Mouse (Mus musculus): ENCODE measurements around the gene Tmem132d. TPM values are rescaled to one million over a fixed set of nuclear protein-coding genes. Genes with fewer than 3 reads are reported as not detected.

Tmem132d gene
- polyA plus RNA-seq, 1 experiment from 2014 or later: 0.19 TPM

DNA sequence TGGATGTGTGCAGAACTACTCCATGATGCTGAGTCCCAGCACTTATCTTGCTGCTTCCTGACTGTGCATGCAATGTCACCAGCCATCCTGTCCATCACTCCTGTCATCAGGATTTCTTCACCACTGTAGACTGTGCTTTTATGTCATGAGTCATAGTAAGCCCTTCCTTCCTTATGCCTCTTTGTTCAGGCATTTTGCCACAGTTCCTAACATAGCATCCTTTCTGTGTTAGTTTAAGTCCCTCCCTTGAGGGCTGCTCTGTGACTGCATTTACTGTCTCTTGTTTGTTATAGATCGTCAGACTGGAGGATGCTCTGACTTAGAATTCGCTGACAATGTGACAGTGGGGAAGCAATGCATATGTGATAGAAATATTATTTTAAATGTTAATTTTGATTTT, 573.2 kb downstream of the Tmem132d start:
- Histone ChIP-seq H3K27ac (ENCODE audit: low read length) (no peak overlapping the region), H3K9me3 (ENCODE audit: control insufficient read depth, low read depth, low read length) (no peaks in the 10 kb centered on the region), H3K4me2 (replicated peaks; ENCODE audit: low read depth, low read length) (no peak overlapping the region), H3K9ac (replicated peaks; ENCODE audit: low read depth, low read length) (no peak overlapping the region), H3K4me3 (ENCODE audit: low read depth, low read length) (no peak overlapping the region), H3K27me3 (ENCODE audit: control insufficient read depth, insufficient read depth, low read length) (no peaks in the 10 kb centered on the region), H3K36me3 (ENCODE audit: control insufficient read depth, insufficient read depth, low read length) (no peaks in the 10 kb centered on the region), H3K4me1 (ENCODE audit: control insufficient read depth, insufficient read depth, low read length) (no peaks in the 10 kb centered on the region)
- no peak for ATAC-seq (ENCODE audit: insufficient number of reproducible peaks, insufficient read depth, low FRiP score, low read depth)
- WGBS: 79% methylated on average over 2 of the region's 2 CpGs

DNA sequence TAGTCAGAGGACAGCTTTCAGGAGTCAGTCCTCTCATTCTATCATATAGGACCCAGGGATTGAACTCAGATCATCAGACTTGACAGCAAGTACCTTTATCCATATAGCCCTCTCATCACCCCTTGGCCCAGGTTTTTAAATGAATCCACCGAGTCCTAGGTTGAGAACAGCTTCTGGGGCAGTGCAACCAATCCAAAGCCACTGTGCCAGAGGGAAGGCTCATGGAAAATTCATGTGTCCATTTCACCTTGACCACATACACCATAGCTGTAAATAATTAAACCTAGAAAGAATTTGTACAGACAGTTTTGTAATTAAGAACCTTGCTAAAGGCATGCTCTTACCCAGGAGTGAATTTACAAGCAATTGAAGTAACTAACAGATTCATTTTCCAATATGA, 580.6 kb downstream of the Tmem132d start:
- ATAC-seq (ENCODE audit: insufficient number of reproducible peaks, insufficient read depth, low FRiP score, low read depth): no peak
- H3K27ac ChIP-seq (ENCODE audit: low read length): no peak overlapping the region
- H3K27me3 ChIP-seq (ENCODE audit: control insufficient read depth, insufficient read depth, low read length): no peaks in the 10 kb centered on the region
- no peaks in the 10 kb centered on the region for H3K36me3 ChIP-seq (ENCODE audit: control insufficient read depth, insufficient read depth, low read length)
- no peak overlapping the region for H3K4me3 ChIP-seq (ENCODE audit: low read depth, low read length)
- H3K9me3 ChIP-seq (ENCODE audit: control insufficient read depth, low read depth, low read length): no peaks in the 10 kb centered on the region
- no peak overlapping the region for H3K4me2 ChIP-seq (replicated peaks; ENCODE audit: low read depth, low read length)
- H3K4me1 ChIP-seq (ENCODE audit: control insufficient read depth, insufficient read depth, low read length): no peaks in the 10 kb centered on the region
- no peak overlapping the region for H3K9ac ChIP-seq (replicated peaks; ENCODE audit: low read depth, low read length)
- 81% methylated on average over 1 of the region's 1 CpGs for WGBS

DNA sequence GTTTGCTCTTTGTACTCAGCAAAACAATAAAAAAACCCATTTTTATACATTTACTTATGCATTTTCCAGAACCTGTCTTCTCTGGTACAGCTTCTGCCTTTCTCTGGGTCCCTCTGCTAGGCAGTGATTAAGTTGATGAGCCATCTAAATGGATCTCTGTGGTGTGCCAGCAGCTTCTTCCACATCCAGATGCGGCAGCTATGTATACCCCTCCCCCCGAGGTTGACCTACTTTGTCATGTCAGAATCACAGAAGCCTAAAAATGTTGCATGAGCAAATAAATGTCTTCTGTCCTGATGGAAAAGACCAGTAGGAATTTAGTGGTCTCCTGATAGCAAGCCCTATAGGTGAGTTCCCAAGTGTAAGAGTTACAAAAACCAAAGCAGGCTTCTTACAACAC, 601.1 kb downstream of the Tmem132d start:
- Histone ChIP-seq H3K4me3 (ENCODE audit: low read depth, low read length) (no peak overlapping the region), H3K4me2 (replicated peaks; ENCODE audit: low read depth, low read length) (no peak overlapping the region), H3K27me3 (ENCODE audit: control insufficient read depth, insufficient read depth, low read length) (no peaks in the 10 kb centered on the region), H3K9me3 (ENCODE audit: control insufficient read depth, low read depth, low read length) (no peaks in the 10 kb centered on the region), H3K9ac (replicated peaks; ENCODE audit: low read depth, low read length) (no peak overlapping the region), H3K36me3 (ENCODE audit: control insufficient read depth, insufficient read depth, low read length) (no peaks in the 10 kb centered on the region), H3K27ac (ENCODE audit: low read length) (no peak overlapping the region), H3K4me1 (ENCODE audit: control insufficient read depth, insufficient read depth, low read length) (no peaks in the 10 kb centered on the region)
- WGBS: 89% methylated on average over 2 of the region's 2 CpGs
- ATAC-seq (ENCODE audit: insufficient number of reproducible peaks, insufficient read depth, low FRiP score, low read depth): no peak

DNA sequence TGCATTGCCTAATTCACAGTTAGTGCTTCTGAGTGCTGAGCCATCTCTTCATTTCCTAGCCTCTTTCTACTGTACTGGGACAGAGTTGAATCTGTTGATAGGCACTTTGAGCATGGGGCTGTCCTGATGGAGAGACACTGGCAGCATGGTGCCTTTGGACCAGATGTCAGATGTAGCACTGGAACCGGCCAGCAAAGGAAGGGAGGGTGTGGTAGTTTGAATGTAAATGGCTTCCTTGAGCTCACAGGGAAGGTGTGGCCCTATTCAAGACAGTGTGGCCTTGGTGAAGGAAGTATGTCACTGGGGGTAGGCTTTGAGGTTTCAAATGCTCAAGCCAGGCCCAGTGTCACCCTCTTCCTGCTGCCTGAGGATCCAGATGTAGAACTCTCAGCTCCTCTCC, 602.0 kb downstream of the Tmem132d start:
- no peaks in the 10 kb centered on the region for H3K9me3 ChIP-seq (ENCODE audit: control insufficient read depth, low read depth, low read length)
- no peaks in the 10 kb centered on the region for H3K4me1 ChIP-seq (ENCODE audit: control insufficient read depth, insufficient read depth, low read length)
- H3K4me2 ChIP-seq (replicated peaks; ENCODE audit: low read depth, low read length): no peak overlapping the region
- 69% methylated on average over 1 of the region's 1 CpGs for WGBS
- H3K4me3 ChIP-seq (ENCODE audit: low read depth, low read length): no peak overlapping the region
- no peak overlapping the region for H3K27ac ChIP-seq (ENCODE audit: low read length)
- H3K36me3 ChIP-seq (ENCODE audit: control insufficient read depth, insufficient read depth, low read length): no peaks in the 10 kb centered on the region
- H3K9ac ChIP-seq (replicated peaks; ENCODE audit: low read depth, low read length): no peak overlapping the region
- ATAC-seq (ENCODE audit: insufficient number of reproducible peaks, insufficient read depth, low FRiP score, low read depth): no peak
- no peaks in the 10 kb centered on the region for H3K27me3 ChIP-seq (ENCODE audit: control insufficient read depth, insufficient read depth, low read length)

DNA sequence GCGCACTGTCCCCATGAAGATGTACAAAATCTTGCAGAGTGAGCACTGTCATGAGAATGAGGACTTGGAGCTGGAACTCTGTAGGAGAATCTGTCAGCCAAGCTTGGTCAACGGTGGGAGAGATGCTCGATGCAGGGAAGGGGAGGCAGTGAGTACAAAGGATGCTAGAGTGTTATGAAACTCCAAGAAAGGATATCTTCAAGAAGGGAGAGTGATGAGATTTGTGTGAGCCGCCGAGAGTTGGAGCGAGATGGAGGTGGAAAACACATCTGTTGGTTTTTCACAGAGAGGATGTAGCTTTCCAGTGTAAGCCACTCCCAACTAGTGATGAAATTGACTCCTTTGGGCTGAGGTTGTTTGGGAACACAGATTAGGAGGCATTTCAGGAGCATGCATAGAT, 604.1 kb downstream of the Tmem132d start:
- H3K4me2 ChIP-seq (replicated peaks; ENCODE audit: low read depth, low read length): no peak overlapping the region
- H3K9me3 ChIP-seq (ENCODE audit: control insufficient read depth, low read depth, low read length): no peaks in the 10 kb centered on the region
- H3K27me3 ChIP-seq (ENCODE audit: control insufficient read depth, insufficient read depth, low read length): no peaks in the 10 kb centered on the region
- no peaks in the 10 kb centered on the region for H3K4me1 ChIP-seq (ENCODE audit: control insufficient read depth, insufficient read depth, low read length)
- no peak for ATAC-seq (ENCODE audit: insufficient number of reproducible peaks, insufficient read depth, low FRiP score, low read depth)
- no peak overlapping the region for H3K9ac ChIP-seq (replicated peaks; ENCODE audit: low read depth, low read length)
- H3K27ac ChIP-seq (ENCODE audit: low read length): no peak overlapping the region
- H3K36me3 ChIP-seq (ENCODE audit: control insufficient read depth, insufficient read depth, low read length): no peaks in the 10 kb centered on the region
- H3K4me3 ChIP-seq (ENCODE audit: low read depth, low read length): no peak overlapping the region
- 91% methylated on average over 6 of the region's 6 CpGs for WGBS

DNA sequence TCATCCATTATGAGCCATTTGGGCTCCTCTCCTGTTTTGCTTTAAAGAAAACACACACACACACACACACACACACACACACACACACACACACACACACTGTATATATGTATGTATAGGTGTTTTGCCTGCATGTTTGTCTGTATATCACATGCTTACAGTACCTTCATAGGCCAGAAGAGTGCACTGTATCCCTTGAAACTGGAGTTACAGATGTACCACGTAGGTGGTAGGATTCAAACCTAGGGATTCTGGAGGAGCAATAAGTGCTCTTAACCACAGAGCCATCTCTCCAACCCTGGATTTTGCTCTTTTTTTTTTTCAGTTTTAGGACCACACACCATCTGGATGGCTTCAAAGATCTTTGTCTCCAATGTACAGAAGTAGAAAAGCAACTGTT, 610.9 kb downstream of the Tmem132d start:
- H3K9me3 ChIP-seq (ENCODE audit: control insufficient read depth, low read depth, low read length): peaks cover 5% of the 10 kb centered on the region; the same call in 1 of the 2 replicates
- 23% methylated on average over 1 of the region's 1 CpGs for WGBS
- H3K36me3 ChIP-seq (ENCODE audit: control insufficient read depth, insufficient read depth, low read length): no peaks in the 10 kb centered on the region
- no peak overlapping the region for H3K4me3 ChIP-seq (ENCODE audit: low read depth, low read length)
- no peak for ATAC-seq (ENCODE audit: insufficient number of reproducible peaks, insufficient read depth, low FRiP score, low read depth)
- H3K9ac ChIP-seq (replicated peaks; ENCODE audit: low read depth, low read length): no peak overlapping the region
- no peak overlapping the region for H3K4me2 ChIP-seq (replicated peaks; ENCODE audit: low read depth, low read length)
- H3K27me3 ChIP-seq (ENCODE audit: control insufficient read depth, insufficient read depth, low read length): no peaks in the 10 kb centered on the region
- no peak overlapping the region for H3K27ac ChIP-seq (ENCODE audit: low read length)
- no peaks in the 10 kb centered on the region for H3K4me1 ChIP-seq (ENCODE audit: control insufficient read depth, insufficient read depth, low read length)

DNA sequence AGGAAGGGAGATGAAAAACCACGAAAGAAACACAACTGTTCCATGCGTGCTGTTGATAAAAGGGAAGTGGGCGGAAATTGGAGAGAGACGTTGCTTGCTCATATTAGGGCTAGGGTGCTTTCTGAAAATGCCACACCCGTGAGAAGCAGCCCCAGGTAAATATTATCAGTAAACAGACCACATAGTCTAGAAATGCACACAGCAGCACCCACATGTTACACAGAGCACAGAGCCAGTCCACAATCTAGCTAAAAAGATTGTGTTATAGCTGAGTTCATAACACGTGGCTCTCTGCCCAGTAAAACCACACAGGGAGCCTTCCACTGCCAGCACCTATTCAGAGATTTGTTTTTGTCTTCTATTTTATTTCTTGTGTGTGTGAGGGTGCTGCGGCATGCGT, 617.6 kb downstream of the Tmem132d start:
- no peaks in the 10 kb centered on the region for H3K27me3 ChIP-seq (ENCODE audit: control insufficient read depth, insufficient read depth, low read length)
- H3K4me3 ChIP-seq (ENCODE audit: low read depth, low read length): no peak overlapping the region
- no peak overlapping the region for H3K27ac ChIP-seq (ENCODE audit: low read length)
- no peak overlapping the region for H3K4me2 ChIP-seq (replicated peaks; ENCODE audit: low read depth, low read length)
- H3K36me3 ChIP-seq (ENCODE audit: control insufficient read depth, insufficient read depth, low read length): no peaks in the 10 kb centered on the region
- no peak overlapping the region for H3K9ac ChIP-seq (replicated peaks; ENCODE audit: low read depth, low read length)
- H3K4me1 ChIP-seq (ENCODE audit: control insufficient read depth, insufficient read depth, low read length): no peaks in the 10 kb centered on the region
- WGBS: 75% methylated on average over 8 of the region's 8 CpGs
- no peaks in the 10 kb centered on the region for H3K9me3 ChIP-seq (ENCODE audit: control insufficient read depth, low read depth, low read length)
- ATAC-seq (ENCODE audit: insufficient number of reproducible peaks, insufficient read depth, low FRiP score, low read depth): no peak

DNA sequence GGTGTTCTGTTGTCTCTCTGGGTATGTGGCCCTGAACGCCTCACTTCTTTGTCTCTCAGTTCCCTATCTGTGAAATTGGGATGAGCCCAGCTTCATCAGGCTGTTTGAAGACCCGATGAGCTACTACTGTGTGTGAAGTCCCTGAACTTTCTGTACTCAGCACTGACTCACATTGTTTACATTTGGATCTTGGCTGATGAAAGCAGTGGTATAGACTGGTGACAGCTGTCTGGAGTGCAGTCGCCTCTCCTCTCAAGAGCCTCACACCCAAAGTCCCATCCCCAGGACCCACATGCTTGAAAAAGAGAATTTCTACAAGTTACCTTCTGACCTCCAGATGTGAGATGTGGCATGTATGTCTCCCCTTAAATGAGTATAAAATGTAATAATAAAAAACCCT, 625.5 kb downstream of the Tmem132d start:
- no peaks in the 10 kb centered on the region for H3K36me3 ChIP-seq (ENCODE audit: control insufficient read depth, insufficient read depth, low read length)
- no peak overlapping the region for H3K9ac ChIP-seq (replicated peaks; ENCODE audit: low read depth, low read length)
- H3K4me3 ChIP-seq (ENCODE audit: low read depth, low read length): no peak overlapping the region
- no peak overlapping the region for H3K4me2 ChIP-seq (replicated peaks; ENCODE audit: low read depth, low read length)
- no peaks in the 10 kb centered on the region for H3K4me1 ChIP-seq (ENCODE audit: control insufficient read depth, insufficient read depth, low read length)
- H3K27me3 ChIP-seq (ENCODE audit: control insufficient read depth, insufficient read depth, low read length): no peaks in the 10 kb centered on the region
- no peak overlapping the region for H3K27ac ChIP-seq (ENCODE audit: low read length)
- 43% methylated on average over 3 of the region's 3 CpGs for WGBS
- ATAC-seq (ENCODE audit: insufficient number of reproducible peaks, insufficient read depth, low FRiP score, low read depth): no peak
- no peaks in the 10 kb centered on the region for H3K9me3 ChIP-seq (ENCODE audit: control insufficient read depth, low read depth, low read length)

DNA sequence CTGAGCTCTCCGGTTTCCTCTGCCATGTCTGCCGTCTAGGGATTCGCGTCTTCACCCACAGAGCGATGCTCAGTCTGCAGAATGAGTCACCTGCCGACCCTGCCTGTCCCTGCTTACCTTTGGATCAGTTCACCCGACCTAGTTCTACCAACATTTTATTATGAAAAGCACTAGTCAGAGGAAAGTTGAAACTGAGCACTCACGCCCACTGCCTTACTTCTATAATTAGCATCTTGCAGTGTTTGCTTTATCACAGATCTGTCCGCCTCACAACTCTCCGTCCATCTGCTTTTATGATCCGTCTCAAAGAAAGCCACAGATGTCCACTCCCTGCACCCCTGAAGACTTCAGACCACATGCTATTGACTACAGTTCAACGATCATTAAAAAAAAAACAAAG, 626.0 kb downstream of the Tmem132d start:
- no peak overlapping the region for H3K4me3 ChIP-seq (ENCODE audit: low read depth, low read length)
- H3K27ac ChIP-seq (ENCODE audit: low read length): no peak overlapping the region
- no peak overlapping the region for H3K4me2 ChIP-seq (replicated peaks; ENCODE audit: low read depth, low read length)
- no peak for ATAC-seq (ENCODE audit: insufficient number of reproducible peaks, insufficient read depth, low FRiP score, low read depth)
- no peaks in the 10 kb centered on the region for H3K36me3 ChIP-seq (ENCODE audit: control insufficient read depth, insufficient read depth, low read length)
- H3K9me3 ChIP-seq (ENCODE audit: control insufficient read depth, low read depth, low read length): no peaks in the 10 kb centered on the region
- H3K4me1 ChIP-seq (ENCODE audit: control insufficient read depth, insufficient read depth, low read length): no peaks in the 10 kb centered on the region
- no peaks in the 10 kb centered on the region for H3K27me3 ChIP-seq (ENCODE audit: control insufficient read depth, insufficient read depth, low read length)
- no peak overlapping the region for H3K9ac ChIP-seq (replicated peaks; ENCODE audit: low read depth, low read length)
- 84% methylated on average over 12 of the region's 12 CpGs for WGBS
